Mouse (Mus musculus): ENCODE data around the gene Sdhb.

DNA sequence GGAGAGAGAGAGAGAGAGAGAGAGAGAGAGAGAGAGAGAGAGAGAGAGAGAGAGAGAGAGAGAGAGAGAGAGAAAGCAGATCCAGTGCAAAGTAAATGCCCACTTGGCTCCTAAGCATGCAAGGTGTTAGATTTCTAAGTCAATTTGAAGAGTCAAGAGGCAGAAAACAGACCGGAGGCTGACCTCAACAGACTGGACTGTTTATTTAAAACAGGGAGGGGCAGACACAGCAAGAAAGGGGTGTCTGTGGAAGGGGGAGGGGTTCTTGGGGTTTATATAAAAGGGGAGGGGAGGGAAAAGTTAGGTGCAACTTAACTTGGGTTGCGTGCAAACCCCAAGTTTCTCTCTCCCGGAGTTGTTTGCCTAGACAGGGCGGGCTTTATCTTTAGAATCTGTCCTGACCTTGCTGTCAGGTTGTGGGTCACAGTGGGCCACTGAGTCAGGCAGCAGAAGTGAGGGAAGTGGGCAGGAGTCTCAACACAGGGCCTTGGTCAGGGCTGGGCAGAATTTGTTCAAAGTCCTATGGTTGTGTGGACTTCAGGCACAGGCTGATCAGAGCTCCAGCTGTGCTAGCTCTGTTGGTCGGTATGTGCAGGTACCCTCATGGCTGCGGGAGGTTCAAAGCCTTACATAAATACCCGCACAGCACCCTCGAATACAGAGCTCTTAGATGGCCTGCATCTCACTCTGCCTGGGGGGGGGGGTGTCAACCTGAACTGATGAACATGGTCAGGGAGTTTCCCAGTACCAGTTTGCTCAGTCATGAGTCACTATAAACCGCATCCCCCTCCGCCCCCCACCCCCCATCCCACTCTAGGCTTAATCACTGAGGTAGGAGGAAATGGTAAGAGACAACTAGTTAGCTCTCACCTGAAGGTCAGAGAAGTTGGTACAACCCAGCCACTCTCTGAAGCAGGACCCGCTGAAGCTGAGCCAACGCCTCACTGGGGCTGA is 13.2 kb upstream of the Sdhb start:
- TF ChIP-seq USF1 (IDR thresholded peaks at IDR 0.05; ENCODE audit: low read depth, low read length), result no peak
- TF ChIP-seq CTCF (IDR thresholded peaks at IDR 0.05 in 2 of 3, conservative IDR thresholded peaks at IDR 0.05 in 1 of 3; ENCODE audit: control insufficient read depth in 1 of 3, insufficient read depth in 1 of 3, low read depth in 2 of 3, low read length in 3 of 3, poor library complexity in 1 of 3, severe bottlenecking in 1 of 3), result no peak
- TF ChIP-seq TCF12 (IDR thresholded peaks at IDR 0.05; ENCODE audit: low read depth, low read length), result no peak
- TF ChIP-seq NRF1 (IDR thresholded peaks at IDR 0.05; ENCODE audit: insufficient read depth, low read depth, low read length, poor library complexity, severe bottlenecking), result no peak
- TF ChIP-seq POLR2A (IDR thresholded peaks at IDR 0.05; ENCODE audit: control insufficient read depth in 1 of 2, insufficient read depth in 1 of 2, low read depth in 1 of 2, low read length in 2 of 2, poor library complexity in 1 of 2), result no peak
- no peak for TF ChIP-seq UBTF (IDR thresholded peaks at IDR 0.05; ENCODE audit: borderline replicate concordance, insufficient read depth, low read depth, low read length)
- TF ChIP-seq SIN3A (IDR thresholded peaks at IDR 0.05; ENCODE audit: low read length), result no peak
- TF ChIP-seq MEF2A (IDR thresholded peaks at IDR 0.05; ENCODE audit: extremely low read depth, insufficient replicate concordance, low read depth, low read length, poor library complexity, severe bottlenecking), result no peak
- no peak for TF ChIP-seq POLR2AphosphoS5 (IDR thresholded peaks at IDR 0.05; ENCODE audit: borderline replicate concordance, low read depth, low read length)
